Mouse (Mus musculus): Measurements from ENCODE around the gene Oxsr1.

DNA sequence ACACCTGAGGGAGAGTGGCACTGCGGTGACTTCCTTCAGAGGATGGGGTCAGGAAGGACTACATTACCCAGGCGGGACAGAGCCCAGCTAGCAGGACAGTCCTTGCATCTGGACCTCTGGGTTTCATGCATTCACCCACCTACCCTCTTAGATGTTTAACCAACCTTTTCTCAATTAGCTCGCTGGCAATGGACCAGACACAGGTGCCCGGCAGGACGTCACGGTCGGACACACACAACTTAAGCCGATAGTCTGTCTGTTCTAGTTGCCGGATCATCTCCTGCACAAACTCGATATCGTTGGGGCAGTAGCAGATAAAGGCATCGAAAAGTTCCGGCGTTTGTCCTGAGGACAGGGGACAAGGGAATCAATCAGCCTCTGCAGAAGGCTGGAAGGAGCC lies 15.6 kb upstream of the Oxsr1 start:
- TF ChIP-seq TAL1 (IDR thresholded peaks at IDR 0.05; ENCODE audit: low read length) = no peak
- no peak for TF ChIP-seq GATA1 (IDR thresholded peaks at IDR 0.05; ENCODE audit: low read length)
